Mouse (Mus musculus) testis, adult 2 months (tissue): ENCODE measurements around the gene Nr2c2.

Experiments used
- CTCF ChIP-seq: fragments of 200-500 bp; IDR thresholded peaks from 2 replicates; pipeline ENCODE4 v1.5.1; 2012; ENCODE audit warnings: low read depth, mild to moderate bottlenecking, inconsistent platforms, low read length, moderate library complexity; ENCODE audit not compliant: control insufficient read depth, insufficient read depth, insufficient replicate concordance
- POLR2A ChIP-seq: fragments of 200-500 bp; IDR thresholded peaks from 2 replicates; pipeline ENCODE4 v1.6.1; 2012; ENCODE audit warnings: low read depth, mild to moderate bottlenecking, inconsistent platforms, low read length, moderate library complexity; ENCODE audit not compliant: control insufficient read depth

GRCm38 (mm10) chr6:92092737-92093136 is 1.5 kb downstream of the Nr2c2 start:
- TF ChIP-seq POLR2A (no peak), CTCF (no peak)
